Mouse (Mus musculus): Measurements from ENCODE around the gene Sall1. TPM values are rescaled to one million over a fixed set of nuclear protein-coding genes. Genes with fewer than 3 reads are reported as not detected.

Sall1 gene
- not detected for polyA plus RNA-seq (2014; fragmentation: Illumina TruSeq; extraction: RNeasy Lipid Tissue Mini Kit (QIAGEN cat#74804); ENCODE audit: insufficient read depth, low read depth, low replicate concordance)

DNA sequence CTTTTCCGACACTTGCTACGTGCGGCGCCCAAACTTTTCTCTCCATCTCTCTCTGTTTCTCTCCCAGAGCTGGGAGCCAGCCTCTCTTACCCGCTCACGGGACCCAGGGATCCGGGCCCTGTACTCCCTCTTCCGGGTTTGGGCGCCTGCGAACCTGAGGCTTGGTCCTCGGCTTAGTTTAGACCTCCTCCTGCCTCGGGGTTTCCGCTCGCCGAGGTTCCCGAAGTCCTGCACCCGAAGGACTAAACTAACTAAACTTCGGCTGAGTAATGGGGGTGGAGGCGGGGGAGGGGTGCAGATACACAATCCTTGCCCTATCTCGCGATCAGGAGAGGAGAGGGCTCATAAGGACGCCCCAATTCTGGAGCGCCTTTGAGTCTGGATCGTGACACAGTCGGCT, at the start of gene Sall1:
Gene Sall1 (minus strand): TSS at position 223 of the 400 bp plus-strand sequence.

